Mouse (Mus musculus) spleen, adult 2 months (tissue): ENCODE results near the gene Sfxn1. TPM values are rescaled to one million over a fixed set of nuclear protein-coding genes. Genes with fewer than 3 reads are reported as not detected.

Source experiments
- DNase-seq, 2 experiments: peaks; one replicate each; pipeline versions ENCODE4 v3.0.0 to v3.0.0-alpha.2; 2012 to 2021; ENCODE audit warnings: low spot score in 2 of 2, low read depth in 1 of 2
- H3K27ac ChIP-seq: fragments of 200-500 bp; 2 replicates; pipeline ENCODE4 v1.5.1; 2012; ENCODE audit warnings: low read length, inconsistent platforms; ENCODE audit not compliant: insufficient read depth
- H3K27me3 ChIP-seq: fragments of 200-500 bp; 2 replicates; pipeline ENCODE4 v1.6.1; 2012; ENCODE audit warnings: mild to moderate bottlenecking, moderate library complexity, low read length, inconsistent platforms; ENCODE audit not compliant: control insufficient read depth, insufficient read depth
- H3K36me3 ChIP-seq: fragments of 200-500 bp; 2 replicates; pipeline ENCODE4 v1.6.1; 2012; ENCODE audit warnings: mild to moderate bottlenecking, low read length, inconsistent platforms; ENCODE audit not compliant: control insufficient read depth, insufficient read depth
- H3K4me1 ChIP-seq: fragments of 200-500 bp; 2 replicates; pipeline ENCODE4 v1.6.1; 2011; ENCODE audit warnings: inconsistent platforms; ENCODE audit not compliant: control insufficient read depth, insufficient read depth, insufficient read length
- H3K4me3 ChIP-seq: fragments of 200-500 bp; 2 replicates; pipeline ENCODE4 v1.5.1; 2011; ENCODE audit warnings: mild to moderate bottlenecking, inconsistent platforms; ENCODE audit not compliant: insufficient read depth, insufficient read length; ENCODE audit errors: extremely low read depth
- CTCF ChIP-seq: fragments of 200-500 bp; IDR thresholded peaks from 2 replicates; pipeline ENCODE4 v1.5.1; 2011; ENCODE audit warnings: mild to moderate bottlenecking, inconsistent platforms; ENCODE audit not compliant: insufficient read depth, insufficient read length, insufficient replicate concordance; ENCODE audit errors: extremely low read depth
- POLR2A ChIP-seq: fragments of 200-500 bp; IDR thresholded peaks from 2 replicates; pipeline ENCODE4 v1.6.1; 2011; ENCODE audit warnings: low read depth, low read length, inconsistent platforms
- WGBS: fragments of 180-500 bp; shearing (Covaris S2); methylation state at CpG from one replicate; pipeline ENCODE4 v1.1.7; 2018; 5-methylcytosine and 5-hydroxymethylcytosine counted together
- polyA plus RNA-seq: library from polyadenylated mRNA; depleted of rRNA; stranded (reverse); fragments of >200 nt; gene quantifications from 2 replicates; pipeline ENCODE4 v1.2.3, GENCODE M21; 2012

Sfxn1 gene
- polyA plus RNA-seq, 1 experiment, result 8.7 TPM

DNA sequence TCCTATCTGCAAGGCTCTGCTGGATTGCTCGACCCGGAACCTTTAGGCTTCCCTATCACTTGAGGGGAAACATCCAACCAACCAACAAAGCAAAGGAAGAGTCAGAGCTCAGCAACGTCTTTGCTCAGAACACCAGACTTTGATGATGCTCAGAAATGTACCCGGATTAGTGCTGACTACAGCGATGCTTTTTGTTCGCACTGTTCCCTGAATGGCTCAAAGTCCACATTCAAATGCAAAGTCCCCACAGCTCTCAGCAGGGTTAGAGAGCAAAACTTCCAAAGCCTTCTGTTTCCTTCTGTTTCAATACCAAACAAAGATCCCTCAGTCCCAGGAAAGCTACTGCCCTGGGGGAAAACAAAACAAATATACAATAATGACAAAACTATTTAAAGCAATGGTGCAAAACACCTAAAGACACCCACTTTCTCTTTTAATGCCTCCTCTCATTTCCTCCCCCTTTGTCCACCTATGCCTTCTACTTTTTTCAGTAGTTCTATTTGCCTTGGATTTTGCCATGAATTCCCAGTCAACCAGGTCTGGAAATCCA is 4.0 kb upstream of the Sfxn1 start:
- Histone ChIP-seq H3K4me1 (no peaks in the 10 kb centered on the region; the same call in 1 of the 2 replicates), H3K4me3 (no peak overlapping the region), H3K36me3 (no peaks in the 10 kb centered on the region), H3K27ac (no peak overlapping the region), H3K27me3 (no peaks in the 10 kb centered on the region)
- no peak for DNase-seq
- 58% methylated on average over 6 of the region's 6 CpGs for WGBS
- no peak for TF ChIP-seq POLR2A
- TF ChIP-seq CTCF, result no peak

DNA sequence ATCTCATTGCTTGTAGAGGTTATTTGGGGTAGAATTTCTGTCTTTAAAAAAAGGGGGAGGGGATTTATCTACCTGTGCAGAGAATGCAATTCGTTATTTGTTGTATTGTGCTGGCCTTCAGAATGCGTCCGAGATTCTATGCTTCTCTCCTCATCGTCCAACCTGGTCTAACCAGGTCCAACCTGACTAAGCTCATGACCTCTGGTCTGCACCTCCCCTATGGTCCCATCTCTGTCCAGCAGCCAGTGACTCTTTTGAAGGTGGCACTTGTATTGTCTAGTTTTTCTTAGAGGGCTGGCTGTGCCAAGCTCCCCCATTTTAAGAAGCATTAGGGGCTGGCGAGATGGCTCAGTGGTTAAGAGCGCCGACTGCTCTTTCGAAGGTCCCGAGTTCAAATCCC is 658 bp upstream of the Sfxn1 start:
- H3K36me3 ChIP-seq, result no peaks in the 10 kb centered on the region

DNA sequence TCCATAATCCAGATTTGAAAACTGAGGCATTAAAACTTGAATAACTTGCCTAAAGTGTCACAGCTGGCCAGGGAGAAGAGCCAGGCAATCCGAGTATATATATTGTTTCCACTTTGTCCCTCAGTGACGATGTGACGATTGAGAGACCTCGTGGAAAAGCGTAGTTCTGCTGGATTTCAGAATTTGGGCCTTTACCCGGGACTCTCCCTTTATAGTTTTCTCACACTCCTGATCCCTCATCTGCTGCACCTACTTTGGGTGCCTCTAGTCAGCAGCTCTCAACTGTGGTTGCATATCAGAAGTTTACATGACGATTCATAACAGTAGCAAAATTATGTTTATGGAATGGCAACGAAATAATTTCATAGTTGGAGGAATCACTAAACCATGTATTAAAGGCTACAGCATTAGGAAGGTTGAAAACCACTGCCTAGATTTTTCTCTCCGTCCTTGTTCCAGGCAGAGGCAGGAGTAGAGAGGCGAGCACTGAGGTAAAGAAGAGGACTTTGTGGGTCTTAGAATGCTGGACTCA is 923 bp downstream of the Sfxn1 start:
- Histone ChIP-seq H3K4me3 (peak overlapping the region; percentile 67), H3K27me3 (no peaks in the 10 kb centered on the region), H3K27ac (no peak overlapping the region), H3K4me1 (peaks cover 3% of the 10 kb centered on the region; the same call in 1 of the 2 replicates), H3K36me3 (no peaks in the 10 kb centered on the region)
- DNase-seq, result no peak
- TF ChIP-seq POLR2A (no peak), CTCF (no peak)
- WGBS, result 30% methylated on average over 10 of the region's 10 CpGs

More for the DNA sequence above, 658 bp upstream of the Sfxn1 start:
- DNase-seq, result no peak
- H3K27me3 ChIP-seq, result no peaks in the 10 kb centered on the region
- TF ChIP-seq CTCF, result no peak
- TF ChIP-seq POLR2A, result no peak
- 94% methylated on average over 9 of the region's 9 CpGs for WGBS
- H3K4me3 ChIP-seq, result no peak overlapping the region
- H3K27ac ChIP-seq, result no peak overlapping the region
- H3K4me1 ChIP-seq, result peaks cover 3% of the 10 kb centered on the region; the same call in 1 of the 2 replicates

DNA sequence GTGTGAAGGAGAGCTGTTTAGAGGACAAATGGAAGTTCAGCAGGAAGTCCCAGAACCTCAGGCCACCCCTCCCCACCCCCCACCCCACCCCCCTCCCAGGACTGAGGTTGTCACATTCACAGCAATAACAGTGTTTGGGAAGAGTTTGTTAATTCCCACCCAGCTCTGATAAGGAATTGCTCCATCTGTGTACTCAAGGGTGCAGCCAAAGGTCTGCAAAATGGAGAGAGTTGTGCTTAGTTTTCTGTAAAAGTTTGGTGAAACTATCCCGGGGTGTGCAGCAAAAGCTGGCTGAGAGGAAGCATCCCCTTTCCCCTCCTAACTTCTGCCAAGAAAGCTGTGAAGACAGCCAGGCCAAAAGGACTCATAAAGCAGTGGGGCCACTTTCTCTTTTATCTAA is 1.4 kb downstream of the Sfxn1 start:
- WGBS, result 3% methylated on average over 1 of the region's 1 CpGs
- Histone ChIP-seq H3K4me3 (no peak overlapping the region), H3K4me1 (peaks cover 3% of the 10 kb centered on the region; the same call in 1 of the 2 replicates), H3K36me3 (no peaks in the 10 kb centered on the region), H3K27me3 (no peaks in the 10 kb centered on the region), H3K27ac (no peak overlapping the region)
- TF ChIP-seq CTCF (no peak), POLR2A (no peak)
- DNase-seq, result no peak

GRCm38 (mm10) chr13:54073491-54073890 is 1.8 kb downstream of the Sfxn1 start:
- Histone ChIP-seq H3K27ac (no peak overlapping the region), H3K36me3 (no peaks in the 10 kb centered on the region), H3K4me1 (peaks cover 3% of the 10 kb centered on the region; the same call in 1 of the 2 replicates), H3K4me3 (no peak overlapping the region), H3K27me3 (no peaks in the 10 kb centered on the region)
- TF ChIP-seq POLR2A, result no peak
- TF ChIP-seq CTCF, result no peak
- WGBS, result 48% methylated on average over 2 of the region's 2 CpGs
- peak in 1 of 2 experiments; percentile 12 for DNase-seq

- H3K4me3 ChIP-seq, result no peak overlapping the region
- TF ChIP-seq CTCF (no peak), POLR2A (no peak)
- no peaks in the 10 kb centered on the region for H3K27me3 ChIP-seq
- no peaks in the 10 kb centered on the region for H3K36me3 ChIP-seq
- H3K4me1 ChIP-seq, result peaks cover 6% of the 10 kb centered on the region; the same call in 1 of the 2 replicates
- H3K27ac ChIP-seq, result no peak overlapping the region
- no peak for DNase-seq
- 82% methylated on average over 2 of the region's 2 CpGs for WGBS
Observed at GRCm38 (mm10) chr13:54075416-54075815, 3.7 kb downstream of the Sfxn1 start.

DNA sequence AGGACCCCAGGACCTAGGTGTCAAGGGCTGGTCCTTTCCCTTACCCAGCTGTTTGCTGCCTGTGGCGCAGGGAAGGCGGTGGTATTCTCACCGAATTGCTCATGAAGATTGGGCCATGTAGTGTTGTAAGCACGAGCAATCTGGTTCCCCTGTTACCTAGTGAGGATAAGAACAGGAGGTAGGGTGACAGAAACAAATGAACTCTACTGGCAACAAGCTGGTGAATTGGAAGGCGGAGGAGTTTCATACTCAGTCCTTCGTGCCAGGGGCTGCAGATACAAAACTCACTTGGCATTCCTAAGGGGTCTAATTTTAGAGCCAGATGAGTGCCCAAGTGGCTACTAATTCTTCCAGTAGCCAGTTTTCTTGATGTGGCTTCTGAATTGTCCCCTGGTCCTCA is 4.4 kb downstream of the Sfxn1 start:
- TF ChIP-seq CTCF (no peak), POLR2A (no peak)
- Histone ChIP-seq H3K27me3 (no peaks in the 10 kb centered on the region), H3K36me3 (no peaks in the 10 kb centered on the region), H3K4me3 (no peak overlapping the region), H3K27ac (no peak overlapping the region), H3K4me1 (peaks cover 6% of the 10 kb centered on the region; the same call in 1 of the 2 replicates)
- WGBS, result 94% methylated on average over 6 of the region's 6 CpGs
- DNase-seq, result no peak
